Mouse (Mus musculus): ENCODE measurements around the gene Orc3. TPM values are rescaled to one million over a fixed set of nuclear protein-coding genes. Genes with fewer than 3 reads are reported as not detected.

The Orc3 gene
- 160 TPM in 2 replicates for total RNA-seq (2015)
- 112 and 121 TPM in 2 replicates for total RNA-seq (2017)

DNA sequence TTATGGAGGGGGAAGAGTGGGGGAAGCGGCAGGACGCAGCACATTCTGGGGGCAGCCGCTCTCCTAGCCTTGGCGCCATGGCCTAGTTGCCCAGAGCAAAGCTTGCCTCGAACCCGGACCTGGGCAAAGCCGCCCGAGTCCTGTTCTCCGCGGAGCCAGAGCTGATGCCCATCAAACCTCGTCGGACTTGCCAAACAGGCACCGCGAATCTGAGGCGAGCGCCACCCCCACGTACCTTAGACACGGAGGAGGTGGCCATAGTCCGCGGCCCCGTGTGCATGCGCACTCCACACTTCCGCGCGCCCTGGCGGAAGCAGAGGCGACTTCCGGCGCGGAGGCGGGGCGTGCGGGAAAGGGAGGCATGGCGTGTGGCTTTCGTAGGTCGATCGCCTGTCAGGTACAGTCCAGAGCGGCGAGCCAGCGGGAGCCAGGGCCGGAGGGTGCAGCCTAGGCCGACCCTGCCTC is at the start of gene Orc3, which contains the start of gene Rars2:
Gene Orc3, minus strand, starts transcription at position 315 of the 465 bp plus-strand sequence.
Gene Rars2, plus strand, starts transcription at position 328 of the 465 bp plus-strand sequence.
- ATAC-seq (replicated peaks; ENCODE audit: poor library complexity): peak; percentile 98

DNA sequence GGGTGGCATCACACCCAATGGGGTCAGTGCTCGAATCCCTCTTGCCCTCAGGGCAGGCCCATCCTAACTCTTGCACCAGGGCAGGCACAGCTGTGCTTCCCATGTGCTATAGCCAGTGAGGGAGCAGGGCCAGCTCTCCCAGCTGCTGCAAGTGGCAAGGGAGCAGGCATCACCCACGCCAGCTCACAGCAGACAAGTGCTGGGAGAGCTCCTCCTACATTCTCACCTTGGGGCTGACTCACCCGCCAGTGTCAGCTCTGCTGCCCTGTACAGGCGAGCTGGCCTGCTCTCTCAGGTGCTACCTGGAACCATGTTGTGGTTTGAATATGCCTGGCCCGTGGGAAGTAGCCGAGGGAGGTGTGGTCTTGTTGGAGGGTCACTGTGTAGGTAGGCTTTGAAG is 47.2 kb upstream of the Orc3 start:
- ATAC-seq (replicated peaks; ENCODE audit: poor library complexity): no peak

DNA sequence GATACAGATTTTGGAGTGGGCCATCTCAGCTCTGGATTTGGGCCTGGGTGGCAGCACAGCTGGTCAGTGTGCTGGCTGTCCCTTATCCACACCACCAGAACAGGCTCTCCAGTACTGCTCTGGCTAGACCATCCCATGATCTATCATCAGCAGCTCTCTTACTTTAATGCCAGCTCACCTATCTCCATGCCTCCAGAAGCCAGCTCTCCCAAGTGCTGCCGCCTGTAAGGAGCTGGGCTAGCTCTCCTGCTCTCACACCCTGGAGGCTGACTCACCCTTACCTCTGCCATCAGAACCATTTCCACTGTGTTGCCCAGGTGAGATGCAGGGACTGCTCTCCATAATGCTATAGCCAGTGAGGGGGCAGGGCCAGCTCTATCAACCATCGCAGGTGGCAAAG is 46.8 kb upstream of the Orc3 start:
- ATAC-seq (replicated peaks; ENCODE audit: poor library complexity): no peak

DNA sequence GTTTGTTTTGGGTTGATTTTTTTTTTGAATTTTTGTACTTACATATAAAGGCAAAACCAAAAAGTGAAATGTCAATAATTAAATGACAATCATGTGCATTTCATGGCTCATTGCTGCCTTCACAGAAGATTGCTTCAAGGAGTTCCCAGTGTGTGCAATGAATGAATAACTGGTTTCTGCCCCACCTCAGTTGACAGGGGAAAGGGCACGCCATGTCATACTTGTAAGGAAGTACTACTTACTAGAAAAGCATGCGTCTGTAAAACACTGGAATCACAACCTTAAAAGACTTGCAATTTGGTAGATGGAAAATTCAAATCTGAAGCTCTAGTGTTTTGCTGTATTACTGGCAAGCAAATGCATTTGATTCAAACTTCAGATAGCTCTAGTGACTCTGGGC is 44.3 kb upstream of the Orc3 start:
- ATAC-seq (replicated peaks; ENCODE audit: poor library complexity): no peak

DNA sequence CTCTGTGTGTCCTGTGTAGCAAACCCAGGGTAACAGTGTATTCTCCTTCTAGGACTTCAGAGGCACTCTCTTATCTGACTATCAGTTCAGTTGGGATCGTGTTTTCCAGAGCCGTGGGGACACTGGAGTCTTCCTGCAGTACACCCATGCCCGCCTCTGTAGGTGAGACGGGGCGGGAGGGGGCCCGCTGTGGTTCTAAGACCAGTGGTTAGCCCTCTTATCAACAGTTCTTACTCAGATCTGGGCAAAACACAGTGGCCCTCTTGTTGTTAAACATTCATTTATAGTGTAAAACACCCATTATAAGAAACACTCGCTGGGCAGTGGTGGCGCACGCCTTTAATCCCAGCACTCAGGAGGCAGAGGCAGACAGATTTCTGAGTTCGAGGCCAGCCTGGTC is 41.4 kb upstream of the Orc3 start:
- no peak for ATAC-seq (replicated peaks; ENCODE audit: poor library complexity)

DNA sequence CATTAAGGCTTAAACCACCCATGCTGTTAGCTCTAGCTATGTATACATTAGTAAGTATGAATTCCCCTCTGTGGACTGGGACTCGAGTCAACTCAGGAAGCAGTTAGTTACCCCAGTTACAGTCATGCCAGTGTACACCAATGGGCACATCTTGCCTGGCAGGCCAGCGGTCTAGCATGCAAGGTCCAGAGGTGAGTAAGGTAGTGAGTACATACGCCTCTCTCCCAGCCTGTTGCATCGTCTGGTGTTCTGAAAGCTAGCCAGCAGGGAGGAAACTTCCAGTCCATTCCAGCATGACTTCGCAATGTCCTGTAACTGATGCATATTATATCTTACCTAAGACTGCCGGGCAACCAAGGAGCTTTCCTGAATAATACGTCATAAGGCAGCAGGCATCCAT is 38.4 kb upstream of the Orc3 start:
- ATAC-seq (replicated peaks; ENCODE audit: poor library complexity): no peak

DNA sequence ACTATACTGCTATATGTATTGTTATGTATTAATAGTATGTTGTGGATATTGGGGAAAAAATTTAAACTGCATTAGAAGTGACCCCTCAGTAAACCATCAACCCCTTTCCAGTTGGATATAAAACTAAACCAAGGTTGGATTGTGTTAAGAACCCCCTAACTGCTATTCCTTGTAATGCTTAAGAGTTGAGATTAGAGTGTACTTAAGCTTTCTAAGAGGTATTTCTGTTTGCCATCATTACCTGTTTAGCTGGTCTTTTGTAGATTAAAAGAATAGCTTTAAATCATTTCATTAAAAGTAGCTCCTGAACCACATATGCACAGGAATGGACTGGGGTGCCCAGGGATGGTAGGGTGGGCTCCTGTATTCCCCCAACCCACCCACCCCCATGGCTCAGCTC is 30.0 kb upstream of the Orc3 start:
- ATAC-seq (replicated peaks; ENCODE audit: poor library complexity): no peak

DNA sequence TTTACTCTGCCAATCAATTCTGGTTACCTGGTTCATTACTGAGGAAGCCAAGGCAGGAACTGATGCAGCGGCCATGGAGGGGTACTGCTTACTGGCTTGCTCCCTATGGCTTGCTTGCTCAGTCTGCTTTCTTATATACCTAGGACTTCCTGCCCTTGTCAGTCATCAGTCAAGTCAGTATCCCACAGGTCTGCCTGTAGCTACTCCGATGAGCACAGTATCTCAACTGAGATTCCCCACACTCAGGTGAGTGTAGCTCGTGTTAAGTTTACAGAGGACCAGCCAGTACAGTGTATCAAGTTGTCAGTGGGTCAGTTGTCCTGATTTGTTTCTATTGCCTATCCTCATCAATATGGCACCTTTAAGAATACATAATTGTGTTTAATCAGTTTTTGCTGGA is 26.0 kb upstream of the Orc3 start:
- no peak for ATAC-seq (replicated peaks; ENCODE audit: poor library complexity)

DNA sequence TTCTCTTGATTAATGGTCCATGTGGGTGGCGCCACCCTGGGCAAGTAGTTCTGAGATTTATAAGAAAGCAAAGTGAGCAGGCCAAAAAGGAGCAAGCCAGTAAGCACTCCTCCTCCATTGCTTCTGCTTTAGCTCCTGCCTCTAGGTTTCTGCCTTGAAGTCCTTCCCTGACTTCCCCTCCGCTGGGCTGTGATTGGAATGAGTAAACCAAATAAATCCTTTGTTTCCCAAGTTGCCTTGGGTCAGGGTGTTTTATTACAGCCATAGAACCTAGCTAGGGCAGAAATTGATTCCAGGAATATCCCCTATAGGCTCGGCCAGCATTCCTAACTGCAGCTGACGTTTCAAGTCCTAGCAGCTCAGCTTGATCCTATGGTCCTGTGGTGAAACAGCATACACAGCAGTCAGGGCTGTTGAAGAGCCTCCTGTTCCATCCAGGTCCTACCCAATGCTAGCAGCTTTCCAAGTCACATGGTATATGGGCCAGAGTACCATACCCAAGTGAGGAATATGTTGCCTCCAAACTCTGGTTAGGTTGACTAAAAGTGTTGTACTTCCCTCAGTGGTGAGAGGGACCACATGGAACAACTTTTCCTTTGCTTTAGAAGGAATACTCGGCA is 25.1 kb upstream of the Orc3 start:
- ATAC-seq (replicated peaks; ENCODE audit: poor library complexity): no peak

DNA sequence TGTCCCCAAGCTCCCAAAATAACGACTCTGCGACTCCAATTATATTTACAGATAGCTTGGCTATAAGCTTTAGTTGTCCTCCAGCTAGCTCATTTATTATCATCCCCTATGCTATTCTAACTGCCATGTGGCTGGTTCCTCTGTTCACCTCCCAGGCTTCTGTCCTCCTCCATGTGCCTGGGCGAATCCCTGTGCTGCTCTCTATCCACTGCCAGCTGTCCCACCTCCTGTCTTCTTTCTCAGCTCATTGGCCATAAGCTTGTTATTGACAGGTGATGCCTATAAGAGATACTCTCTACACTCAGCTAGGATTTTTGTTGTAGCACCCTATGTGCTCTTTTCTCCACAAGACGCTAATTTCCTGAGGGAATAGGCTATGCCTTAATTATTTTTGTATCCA is 23.1 kb upstream of the Orc3 start:
- no peak for ATAC-seq (replicated peaks; ENCODE audit: poor library complexity)

DNA sequence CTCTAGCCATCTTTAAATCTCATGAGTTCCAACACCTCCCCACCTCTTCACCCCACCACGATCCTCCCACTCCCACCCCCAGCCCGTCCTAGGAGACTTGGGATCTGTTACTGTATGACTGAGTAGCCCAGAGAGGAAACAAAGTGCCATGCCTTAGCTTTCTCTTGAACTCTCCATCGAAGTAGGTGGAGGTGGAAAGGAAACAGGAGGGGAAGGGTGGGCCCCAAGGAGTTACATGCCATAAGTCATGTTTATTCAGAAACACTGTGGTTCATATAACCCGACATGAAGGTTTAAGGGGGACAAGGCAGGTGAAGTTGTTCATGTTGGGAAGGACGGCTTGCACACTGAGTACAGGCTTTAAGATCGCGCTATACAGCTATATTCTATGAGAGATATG is 22.6 kb upstream of the Orc3 start:
- ATAC-seq (replicated peaks; ENCODE audit: poor library complexity): no peak

DNA sequence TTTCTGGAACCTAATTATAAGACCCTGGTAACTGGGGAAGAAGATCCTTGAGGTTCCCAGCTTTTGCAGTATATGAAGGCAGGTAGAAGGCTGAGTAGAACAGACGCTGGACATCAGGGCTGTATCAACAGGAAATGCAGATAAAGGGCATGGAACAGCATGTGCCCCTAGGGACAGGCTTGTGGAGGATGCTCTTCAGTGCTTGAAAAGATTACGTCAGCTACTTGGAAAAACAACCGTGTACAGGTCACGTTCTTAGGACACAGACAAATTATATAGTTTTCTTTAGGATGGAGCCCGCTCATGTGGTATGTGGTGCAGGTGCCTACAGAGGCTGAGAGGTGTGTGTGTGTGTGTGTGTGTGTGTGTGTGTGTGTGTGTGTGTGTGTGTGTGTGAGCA is 21.3 kb upstream of the Orc3 start:
- no peak for ATAC-seq (replicated peaks; ENCODE audit: poor library complexity)

DNA sequence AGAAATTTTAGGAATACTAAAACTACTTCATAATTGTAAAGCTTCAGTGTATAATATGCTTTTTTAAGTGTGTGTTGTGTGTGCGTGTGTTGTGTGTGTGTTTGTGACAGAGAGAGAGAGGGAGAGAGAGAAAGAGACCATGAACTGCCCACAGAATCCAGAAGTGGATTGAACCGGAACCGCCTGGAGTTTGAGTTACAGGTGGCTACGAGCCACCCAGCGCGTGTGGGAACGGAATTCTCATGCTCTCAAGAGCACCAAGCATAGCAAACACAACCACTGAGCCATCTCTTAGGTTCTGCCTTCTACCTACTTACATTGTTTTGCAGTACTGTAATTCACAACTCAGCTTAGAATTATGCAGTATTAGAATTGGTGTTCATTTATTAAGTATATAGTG is 19.4 kb upstream of the Orc3 start:
- ATAC-seq (replicated peaks; ENCODE audit: poor library complexity): no peak

DNA sequence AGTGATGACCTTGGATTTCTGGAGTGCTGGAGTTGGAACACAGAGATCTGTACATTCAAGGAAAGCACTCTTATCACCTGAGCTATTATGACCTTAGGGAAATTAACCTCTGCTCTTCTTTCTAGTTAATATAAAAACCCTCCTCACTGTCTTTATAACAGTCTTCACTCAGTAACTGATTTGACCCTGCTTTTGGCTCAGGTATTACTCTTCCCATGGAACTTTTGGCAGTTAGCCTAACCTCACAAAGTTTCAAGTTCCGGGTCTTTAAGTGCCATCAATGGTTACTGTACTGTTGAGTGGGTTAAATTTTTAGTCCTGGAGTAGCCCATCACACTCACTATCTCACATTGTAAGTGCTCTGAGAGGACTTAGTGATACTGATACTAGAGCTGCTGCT is 15.2 kb upstream of the Orc3 start:
- ATAC-seq (replicated peaks; ENCODE audit: poor library complexity): no peak

DNA sequence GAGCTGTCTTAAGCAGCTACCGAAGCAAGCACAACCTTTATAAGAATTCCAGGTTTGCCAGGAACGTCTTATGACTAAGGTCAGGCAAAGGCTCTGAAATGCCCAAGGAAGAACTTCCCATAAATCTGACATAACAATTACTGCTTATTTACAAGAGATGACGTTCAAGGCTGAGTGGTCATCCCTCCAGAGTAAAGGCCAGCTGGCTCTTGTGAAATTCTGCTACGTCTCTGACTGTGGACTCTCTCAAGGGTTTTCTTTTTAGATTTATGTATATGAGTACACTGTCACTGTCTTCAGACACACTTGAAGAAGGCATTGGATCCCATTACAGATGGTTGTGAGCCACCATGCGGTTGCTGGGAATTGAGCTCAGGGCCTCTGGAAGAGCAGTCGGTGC is 11.7 kb upstream of the Orc3 start:
- ATAC-seq (replicated peaks; ENCODE audit: poor library complexity): no peak

DNA sequence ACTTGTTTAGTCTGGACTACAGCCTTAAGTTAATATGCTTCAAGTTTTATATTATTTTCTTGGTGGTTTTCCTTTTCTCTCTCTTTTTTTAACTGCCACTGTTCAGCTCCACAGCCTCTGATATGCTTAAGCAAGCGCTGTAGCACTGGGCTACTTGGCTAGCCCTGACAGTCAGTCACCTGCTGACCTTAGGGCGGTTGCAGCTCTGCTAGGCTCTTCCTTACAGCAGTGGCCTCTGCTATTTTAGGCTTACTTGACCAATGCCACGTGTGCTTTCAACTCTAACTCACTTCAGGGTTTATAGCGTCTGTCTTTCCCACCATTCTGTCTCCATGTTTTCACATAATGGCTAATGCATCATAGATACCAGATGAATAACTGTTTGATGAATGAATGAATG is 10.8 kb upstream of the Orc3 start:
- ATAC-seq (replicated peaks; ENCODE audit: poor library complexity): no peak

DNA sequence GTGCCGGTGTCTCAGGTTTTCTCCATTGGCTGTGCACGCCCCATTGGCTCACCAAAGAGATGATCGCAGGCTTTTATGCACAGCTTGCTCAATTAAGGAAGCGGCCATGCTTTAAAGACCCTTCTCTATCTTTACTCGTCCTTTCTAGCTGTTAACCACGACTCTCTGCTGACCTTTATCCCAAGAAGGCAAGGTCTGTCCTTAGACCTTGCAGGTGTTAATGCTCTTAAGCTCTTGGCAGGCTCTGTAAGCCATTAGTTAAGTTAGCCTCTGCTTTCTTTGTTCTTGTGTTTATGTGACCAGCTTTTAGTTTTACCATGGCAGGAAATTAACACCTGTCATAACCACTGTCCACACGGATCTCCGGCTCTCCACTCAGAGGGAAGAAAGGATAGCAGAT is 1.4 kb upstream of the Orc3 start:
- ATAC-seq (replicated peaks; ENCODE audit: poor library complexity): no peak

DNA sequence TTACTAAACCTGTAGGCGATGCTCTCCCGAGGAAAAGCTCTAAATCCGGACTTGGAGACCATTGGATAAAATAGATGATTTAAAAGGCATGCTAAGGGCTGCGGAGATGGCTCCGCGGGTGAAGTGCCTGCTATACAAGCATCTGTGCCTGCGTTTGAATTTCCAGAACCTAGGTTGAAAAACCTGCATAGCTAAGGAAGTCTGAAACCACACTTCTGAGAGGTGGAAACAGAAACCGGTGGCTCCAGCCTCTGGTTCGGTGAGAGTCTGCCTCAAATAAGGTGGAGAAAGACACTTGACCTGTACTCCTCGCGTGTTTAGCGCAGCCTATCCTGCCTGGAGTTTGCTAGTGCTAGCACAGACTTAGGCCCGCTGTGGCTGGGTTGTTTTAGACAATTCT is 559 bp upstream of the Orc3 start:
- peak; percentile 13; the same call in 1 of the 2 replicates for ATAC-seq (replicated peaks; ENCODE audit: poor library complexity)

DNA sequence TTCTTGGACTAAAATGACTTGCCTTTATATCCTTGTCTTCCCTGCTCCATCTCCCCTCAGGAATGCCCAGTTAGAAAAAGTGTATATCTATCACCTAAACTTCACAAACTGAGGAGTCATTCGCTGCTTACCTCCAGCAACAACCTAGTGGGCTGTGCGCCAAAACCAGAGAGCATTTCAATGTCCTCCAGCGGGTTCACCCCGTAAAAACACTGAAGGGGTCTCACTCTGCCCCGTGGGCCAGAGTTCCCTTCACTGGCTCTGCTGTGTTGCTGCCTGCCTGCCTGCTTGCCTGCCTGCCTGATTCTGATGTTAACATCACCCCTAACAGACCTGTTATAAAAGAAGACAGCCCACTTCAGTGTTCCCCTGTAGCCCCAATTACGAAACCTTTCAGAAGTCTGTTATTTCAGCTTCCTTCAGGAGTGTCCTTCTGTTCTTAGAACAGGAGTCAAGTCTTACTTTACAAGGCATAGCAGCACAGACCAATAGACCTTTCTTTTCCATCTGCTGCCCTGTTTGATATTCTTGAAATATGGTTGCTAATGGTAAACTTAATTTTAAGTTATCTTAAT is 1.1 kb downstream of the Orc3 start:
- peak; percentile 32 for ATAC-seq (replicated peaks; ENCODE audit: poor library complexity)

DNA sequence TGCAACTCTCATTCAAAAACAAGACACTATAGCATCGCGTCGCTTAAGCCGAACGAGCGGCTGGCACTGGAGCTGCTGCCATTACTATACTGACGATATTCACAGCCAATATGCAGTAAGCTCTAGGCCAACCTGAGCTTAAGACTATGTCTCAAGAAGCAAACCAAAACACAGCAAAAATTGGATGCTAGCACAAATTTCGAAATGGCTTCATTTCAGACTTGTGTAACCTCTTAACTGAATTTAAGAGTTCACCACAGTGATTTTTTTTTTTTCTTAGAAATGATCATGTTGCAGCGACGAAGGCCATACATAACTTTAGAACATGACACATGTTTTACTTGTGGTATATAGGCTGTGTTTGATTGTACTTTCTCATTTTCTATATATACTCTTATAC is 8.1 kb downstream of the Orc3 start:
- no peak for ATAC-seq (replicated peaks; ENCODE audit: poor library complexity)

DNA sequence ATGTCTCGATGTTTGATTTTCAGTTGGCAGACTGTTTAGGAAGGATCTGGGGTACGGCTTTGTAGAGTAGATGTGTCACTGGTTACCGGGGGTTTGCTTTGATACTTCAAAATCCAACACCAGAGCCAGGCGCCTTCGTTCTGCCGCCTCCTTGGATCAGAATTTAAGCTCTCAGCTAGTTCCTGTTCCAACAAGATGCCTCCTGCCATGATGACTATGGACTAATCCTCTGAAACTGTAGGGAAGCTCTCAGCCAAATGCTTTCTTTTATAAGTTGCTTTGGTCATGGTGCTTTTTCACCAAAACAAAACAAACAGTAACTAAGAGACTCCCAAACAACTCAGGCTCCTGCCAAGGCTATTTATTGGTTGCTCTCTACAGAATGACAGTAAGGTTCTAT is 11.6 kb downstream of the Orc3 start:
- no peak for ATAC-seq (replicated peaks; ENCODE audit: poor library complexity)

DNA sequence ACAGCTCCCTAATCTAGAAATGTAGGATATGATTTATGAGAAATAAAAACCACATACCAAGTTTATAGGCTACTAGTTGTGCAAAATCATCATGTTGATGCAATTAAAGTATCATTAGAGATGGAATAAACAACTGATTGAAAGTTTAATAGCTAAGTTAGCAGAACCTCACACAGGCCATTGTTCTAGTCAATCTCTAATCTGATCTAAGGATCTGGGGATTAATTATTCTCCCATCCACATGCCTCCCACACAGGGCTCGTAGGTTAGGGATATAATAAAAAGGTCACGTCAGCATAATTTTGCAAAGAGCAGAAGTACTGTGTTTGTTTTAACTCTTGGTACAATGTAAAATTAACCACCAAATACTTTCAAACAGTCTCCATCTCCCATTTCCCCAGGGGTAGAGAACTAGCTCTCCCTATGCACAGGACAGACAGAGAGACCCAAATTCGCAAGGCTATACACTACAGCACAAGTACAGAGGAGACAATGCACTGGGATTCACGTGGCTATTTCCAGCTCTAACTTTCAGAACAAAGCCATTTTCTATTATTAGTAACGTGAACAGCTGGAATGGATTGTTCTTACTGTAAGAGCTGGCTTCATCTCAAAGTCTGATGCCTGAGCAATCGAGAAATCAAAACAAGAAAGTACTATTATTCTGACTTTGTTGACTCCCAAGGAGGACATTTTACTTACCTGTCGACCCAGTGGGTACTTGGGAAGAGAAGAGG is 29.7 kb downstream of the Orc3 start:
- no peak for ATAC-seq (replicated peaks; ENCODE audit: poor library complexity)

Data from megakaryocyte progenitor cell, adult 5-6 weeks (primary cell).